Mouse (Mus musculus): ENCODE data around the gene Dnajb13.

DNA sequence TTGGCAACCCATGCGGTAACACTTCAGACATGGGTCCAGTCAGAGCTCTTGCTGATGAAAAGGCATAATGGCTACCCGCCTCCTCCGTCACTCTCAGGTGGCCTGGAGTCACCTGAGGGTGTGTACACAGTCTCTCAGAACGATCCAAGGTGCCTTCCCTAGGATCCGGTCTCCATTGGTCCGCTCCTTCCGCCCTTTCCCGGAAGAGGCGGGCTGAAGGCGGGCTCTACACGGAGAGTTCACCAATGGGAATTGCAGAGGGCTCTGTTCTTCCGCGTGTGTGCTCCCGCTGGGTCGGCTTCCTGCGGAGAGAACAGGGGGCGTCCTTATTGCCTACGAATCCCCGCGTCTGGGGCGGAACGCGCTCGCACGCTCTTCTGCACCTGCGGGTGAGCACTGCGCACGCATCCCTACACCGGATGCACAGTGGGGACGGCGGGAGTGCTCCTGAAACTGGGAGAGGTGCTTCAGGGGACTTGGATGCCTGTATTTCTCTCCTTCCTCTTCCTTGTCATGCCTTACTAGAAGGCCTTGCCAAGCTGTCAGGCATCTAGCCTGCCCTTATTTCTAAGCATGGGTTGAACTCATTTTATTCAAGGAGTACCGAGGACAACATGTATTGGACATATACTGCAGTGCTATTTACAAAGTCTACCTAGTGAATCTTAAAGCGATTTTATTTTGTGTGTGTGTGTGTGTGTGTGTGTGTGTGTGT, 22.2 kb upstream of the Dnajb13 start, which contains the start of gene Coa4:
- TF ChIP-seq CTCF (IDR thresholded peaks at IDR 0.05; ENCODE audit: borderline replicate concordance, control insufficient read depth, extremely low read depth, insufficient read depth, low read length, poor library complexity) (peak; percentile 48; the same call in 1 of the 2 replicates), POLR2A (IDR thresholded peaks at IDR 0.05; ENCODE audit: control insufficient read depth, extremely low read depth, insufficient read depth, low read length, poor library complexity) (peak; percentile 73; the same call in 1 of the 2 replicates)

Data from thymus, adult 2 months (tissue).